Mouse (Mus musculus): Measurements from ENCODE around the gene Mrgprb5. TPM values are rescaled to one million over a fixed set of nuclear protein-coding genes. Genes with fewer than 3 reads are reported as not detected.
"Not testable (repeated sequence)": the region's sequence is repeated elsewhere in the genome, so short reads cannot be mapped to it uniquely, and the experiment has no call there.

The Mrgprb5 gene
- total RNA-seq (2014; rRNA removed) (not detected in 2 replicates), polyA plus RNA-seq (2015; fragmentation: Nextera tagmentation; extraction: Ambion mirVana) (not detected in 2 replicates)

DNA sequence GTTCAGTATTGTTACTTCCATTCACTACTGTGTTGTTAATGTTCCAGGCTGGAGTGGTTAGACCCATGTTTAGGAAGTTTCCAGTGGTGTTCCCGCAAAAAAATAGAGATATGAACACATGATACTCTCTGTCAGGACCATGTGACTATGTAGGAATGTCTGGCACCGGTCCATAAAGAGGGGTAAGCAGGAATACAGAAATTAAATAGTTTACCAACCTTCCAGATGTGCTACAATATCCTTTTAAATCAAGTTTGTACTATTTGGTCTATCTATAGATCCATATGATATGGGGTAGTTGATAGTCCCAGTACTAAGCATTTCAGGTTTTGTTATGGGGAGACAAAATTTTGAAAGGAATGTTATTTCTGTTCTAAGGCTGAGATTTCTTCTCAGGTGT, at the start of gene Mrgprb5:
Gene Mrgprb5 (minus strand): TSS at position 101 of the 400 bp plus-strand sequence.
- no peak within 1 kb of the TSS for H3K4me2 ChIP-seq (ENCODE audit: low read depth)
- WGBS: 77% methylated on average over 2 of the region's 2 CpGs
- H3K4me3 ChIP-seq (ENCODE audit: low read depth, low read length): no peak within 1 kb of the TSS
- H3K9ac ChIP-seq: no peak within 1 kb of the TSS
- no peak for ATAC-seq
- no peaks in the 10 kb centered on the region for H3K36me3 ChIP-seq (ENCODE audit: insufficient read depth)
- no peaks in the 10 kb centered on the region for H3K4me1 ChIP-seq (ENCODE audit: insufficient read depth)
- no peak for DNase-seq
- no peak for TF ChIP-seq CTCF (IDR thresholded peaks at IDR 0.05; ENCODE audit: low read depth)
- no peaks in the 10 kb centered on the region for H3K27me3 ChIP-seq (ENCODE audit: insufficient read depth, low read length)
- no peak within 1 kb of the TSS for H3K27ac ChIP-seq (ENCODE audit: low read depth, low read length)
- H3K9me3 ChIP-seq (ENCODE audit: low read length): no peaks in the 10 kb centered on the region

DNA sequence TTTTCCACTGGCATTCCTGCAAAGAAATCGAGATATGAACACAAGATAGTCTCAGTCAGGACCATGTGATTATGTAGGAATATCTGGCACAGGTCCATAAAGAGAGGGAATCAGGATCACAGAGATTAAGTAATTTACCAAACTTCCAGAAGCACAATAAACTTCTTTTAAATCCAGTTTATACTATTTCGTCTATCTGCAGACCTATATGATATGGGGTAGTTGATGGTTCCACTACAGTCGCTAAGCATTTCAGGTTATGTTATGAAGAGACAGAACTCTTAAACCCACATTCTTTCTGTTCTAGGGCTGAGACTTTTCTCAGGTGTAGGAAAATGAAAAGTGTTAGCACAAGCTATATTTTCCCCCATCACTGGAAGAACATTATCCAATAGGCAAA, 30.4 kb upstream of the Mrgprb5 start, which contains the start of gene Mrgprb4:
Gene Mrgprb4 (minus strand): TSS at position 101 of the 400 bp plus-strand sequence.
- H3K4me1 ChIP-seq (ENCODE audit: insufficient read depth): no peaks in the 10 kb centered on the region
- H3K9me3 ChIP-seq (ENCODE audit: low read length): 0 out of 2 replicates have a peak, but pooled peaks cover 4% of the 10 kb centered on the region
- no peaks in the 10 kb centered on the region for H3K36me3 ChIP-seq (ENCODE audit: insufficient read depth)
- no peak within 1 kb of the TSS for H3K9ac ChIP-seq
- WGBS: 85% methylated on average over 3 of the region's 3 CpGs
- DNase-seq (no peak), ATAC-seq (no peak)
- H3K4me2 ChIP-seq (ENCODE audit: low read depth): no peak within 1 kb of the TSS
- no peak for TF ChIP-seq CTCF (IDR thresholded peaks at IDR 0.05; ENCODE audit: low read depth)
- no peak within 1 kb of the TSS for H3K27ac ChIP-seq (ENCODE audit: low read depth, low read length)
- H3K4me3 ChIP-seq (ENCODE audit: low read depth, low read length): no peak within 1 kb of the TSS
- no peaks in the 10 kb centered on the region for H3K27me3 ChIP-seq (ENCODE audit: insufficient read depth, low read length)

DNA sequence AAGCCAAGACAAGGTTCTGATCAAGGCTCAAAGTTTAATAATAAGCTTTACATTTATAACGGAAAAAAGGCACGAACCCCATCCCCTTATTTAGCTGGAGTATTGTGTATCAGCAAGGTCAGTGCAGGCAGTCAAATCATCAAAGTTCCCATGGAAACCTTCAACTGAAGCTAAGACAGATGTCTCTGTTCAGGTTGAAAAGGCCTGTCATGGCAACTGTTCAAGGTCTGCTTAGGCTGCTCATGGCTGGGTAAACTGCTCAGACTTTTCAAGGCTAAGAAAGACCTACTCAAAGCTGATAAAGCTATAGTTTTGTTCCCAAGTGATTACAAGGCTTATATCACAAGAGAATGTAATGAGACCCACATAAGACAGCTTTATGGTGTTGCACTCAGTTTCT, 1.3 kb downstream of the Mrgprb5 start:
- Histone ChIP-seq H3K27me3 (ENCODE audit: insufficient read depth, low read length) (no peaks in the 10 kb centered on the region), H3K36me3 (ENCODE audit: insufficient read depth) (no peaks in the 10 kb centered on the region), H3K27ac (ENCODE audit: low read depth, low read length) (no peak overlapping the region), H3K4me1 (ENCODE audit: insufficient read depth) (no peaks in the 10 kb centered on the region), H3K9ac (no peak overlapping the region), H3K9me3 (ENCODE audit: low read length) (no peaks in the 10 kb centered on the region), H3K4me3 (ENCODE audit: low read depth, low read length) (no peak overlapping the region), H3K4me2 (ENCODE audit: low read depth) (no peak overlapping the region)
- 56% methylated on average over 2 of the region's 2 CpGs for WGBS
- TF ChIP-seq CTCF (IDR thresholded peaks at IDR 0.05; ENCODE audit: low read depth): no peak
- ATAC-seq: no peak
- no peak for DNase-seq

DNA sequence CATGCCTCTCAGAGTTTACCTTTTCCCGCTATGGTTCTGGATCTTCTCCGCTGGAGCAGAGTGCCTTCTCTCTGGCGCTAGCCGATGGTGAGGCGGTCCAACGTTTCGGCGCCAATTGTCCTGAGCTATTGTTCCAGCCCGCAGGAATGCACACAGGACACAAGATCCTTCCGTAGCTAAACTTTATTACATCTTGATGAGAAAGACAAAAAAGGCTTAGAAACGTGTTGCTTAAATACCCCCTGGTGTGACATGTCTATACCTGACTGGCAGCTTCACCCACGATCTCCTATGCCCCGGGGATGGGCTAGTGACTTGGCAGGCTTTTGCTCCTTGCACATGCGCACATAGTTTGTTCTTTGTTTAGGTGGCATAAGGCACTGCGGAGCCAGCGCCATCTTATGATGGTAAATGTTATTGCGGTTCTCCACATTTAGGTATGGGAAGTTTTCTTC, 30.5 kb downstream of the Mrgprb5 start:
- WGBS: 2% methylated on average over 17 of the region's 17 CpGs
- DNase-seq: peak; percentile 93
- H3K4me1 ChIP-seq (ENCODE audit: insufficient read depth): no peaks in the 10 kb centered on the region
- no peaks in the 10 kb centered on the region for H3K27me3 ChIP-seq (ENCODE audit: insufficient read depth, low read length)
- peak; percentile 79 for ATAC-seq
- peak overlapping the region; percentile 90 for H3K9ac ChIP-seq
- H3K9me3 ChIP-seq (ENCODE audit: low read length): no peaks in the 10 kb centered on the region
- peak overlapping the region; percentile 79 for H3K27ac ChIP-seq (ENCODE audit: low read depth, low read length)
- H3K4me3 ChIP-seq (ENCODE audit: low read depth, low read length): peak overlapping the region; percentile 45
- peak; percentile 72 for TF ChIP-seq CTCF (IDR thresholded peaks at IDR 0.05; ENCODE audit: low read depth)
- H3K4me2 ChIP-seq (ENCODE audit: low read depth): peak overlapping the region; percentile 83
- no peaks in the 10 kb centered on the region for H3K36me3 ChIP-seq (ENCODE audit: insufficient read depth)

DNA sequence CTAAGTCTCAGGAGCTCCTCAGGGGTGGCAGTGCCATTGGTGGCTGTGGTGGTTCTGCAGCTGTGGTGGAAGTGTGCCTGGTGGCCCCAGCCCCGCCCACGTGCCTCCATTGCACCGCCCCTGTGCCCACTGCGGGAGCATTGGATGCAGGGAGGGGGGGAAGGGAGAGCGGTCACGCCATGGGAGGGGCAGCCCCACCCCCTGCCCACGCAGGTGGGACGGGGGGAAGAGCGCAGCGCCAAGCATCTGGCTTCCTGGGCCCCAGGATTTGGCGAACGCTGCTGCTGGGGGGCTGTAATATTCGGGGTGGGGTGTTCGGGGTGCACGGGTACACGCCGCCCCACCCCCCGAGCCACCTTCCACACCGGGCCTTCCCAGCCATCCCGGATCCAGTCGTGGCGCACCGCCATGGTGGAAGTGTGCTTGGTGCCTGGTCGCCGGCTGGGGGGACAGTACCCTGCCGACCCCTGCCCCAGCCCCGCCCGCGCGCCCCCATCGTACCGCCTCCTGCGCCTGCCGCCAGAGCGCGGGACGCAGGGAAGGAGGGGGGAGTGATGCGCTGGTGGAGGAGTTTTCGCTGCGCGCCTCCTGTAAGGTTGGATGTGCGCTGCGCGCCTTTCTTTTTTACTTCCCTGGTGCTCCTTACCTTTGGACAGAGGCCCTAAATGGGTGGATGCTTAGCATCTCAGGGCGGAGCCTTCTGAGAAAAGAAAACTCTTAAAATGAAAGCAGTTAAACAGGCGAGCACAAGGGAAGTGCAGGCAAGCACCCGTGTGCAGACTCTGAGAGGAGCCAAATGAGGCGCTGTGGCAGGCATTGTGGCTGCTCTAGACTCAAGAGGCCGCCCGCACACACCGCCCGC, 31.4 kb downstream of the Mrgprb5 start:
- peak; percentile 97 for ATAC-seq
- Histone ChIP-seq H3K4me2 (ENCODE audit: low read depth) (peak overlapping the region; percentile 83), H3K9ac (peak overlapping the region; percentile 90), H3K9me3 (ENCODE audit: low read length) (no peaks in the 10 kb centered on the region), H3K4me1 (ENCODE audit: insufficient read depth) (no peaks in the 10 kb centered on the region), H3K27ac (ENCODE audit: low read depth, low read length) (peak overlapping the region; percentile 79), H3K36me3 (ENCODE audit: insufficient read depth) (no peaks in the 10 kb centered on the region), H3K27me3 (ENCODE audit: insufficient read depth, low read length) (no peaks in the 10 kb centered on the region), H3K4me3 (ENCODE audit: low read depth, low read length) (peak overlapping the region; percentile 45)
- peak; percentile 54 for TF ChIP-seq CTCF (IDR thresholded peaks at IDR 0.05; ENCODE audit: low read depth)
- under 1% methylated on average over 47 of the region's 52 CpGs for WGBS
- peak; percentile 89 for DNase-seq

DNA sequence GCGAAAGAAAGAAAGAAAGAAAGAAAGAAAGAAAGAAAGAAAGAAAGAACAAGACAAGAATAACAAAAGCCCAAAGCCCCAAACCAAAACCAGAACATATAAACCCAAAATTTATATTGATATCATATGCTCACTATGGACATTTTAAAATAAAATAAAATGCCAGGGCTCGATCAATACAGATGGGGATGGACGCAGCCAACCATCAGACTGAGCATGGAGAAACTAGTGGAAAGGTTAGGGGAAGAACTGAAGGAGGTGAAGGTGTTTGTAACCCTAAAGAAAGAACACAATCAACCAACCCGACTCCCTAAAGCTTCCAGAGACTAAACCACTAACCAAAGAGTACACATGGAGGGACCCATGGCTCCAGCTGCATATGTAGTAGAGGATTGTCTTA, 36.1 kb downstream of the Mrgprb5 start:
- TF ChIP-seq CTCF (IDR thresholded peaks at IDR 0.05; ENCODE audit: low read depth): no peak
- Histone ChIP-seq H3K9me3 (ENCODE audit: low read length) (no peaks in the 10 kb centered on the region), H3K4me2 (ENCODE audit: low read depth) (no peak overlapping the region), H3K36me3 (ENCODE audit: insufficient read depth) (no peaks in the 10 kb centered on the region), H3K27ac (ENCODE audit: low read depth, low read length) (no peak overlapping the region), H3K9ac (no peak overlapping the region), H3K4me3 (ENCODE audit: low read depth, low read length) (no peak overlapping the region), H3K27me3 (ENCODE audit: insufficient read depth, low read length) (no peaks in the 10 kb centered on the region), H3K4me1 (ENCODE audit: insufficient read depth) (no peaks in the 10 kb centered on the region)
- 68% methylated on average over 4 of the region's 4 CpGs for WGBS
- ATAC-seq: no peak
- DNase-seq: no peak

DNA sequence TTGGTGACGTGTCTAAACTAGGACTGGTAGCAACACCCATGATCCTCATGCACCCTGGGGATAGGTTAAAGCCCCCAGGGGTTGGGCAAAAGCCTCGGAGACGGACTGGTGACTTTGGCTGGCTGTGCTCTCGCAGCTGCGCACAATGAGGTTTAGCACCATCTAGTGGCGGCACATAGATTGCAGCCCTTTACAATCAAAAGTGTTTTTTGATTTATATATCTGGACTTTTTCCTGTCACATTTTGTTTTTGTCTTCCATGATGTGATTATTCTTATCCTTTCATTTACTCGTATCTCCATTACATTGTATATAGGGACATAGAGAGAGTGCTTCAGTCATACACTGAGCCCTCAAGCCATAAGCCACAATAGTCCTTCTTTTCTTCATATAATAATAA, 36.6 kb downstream of the Mrgprb5 start:
- H3K4me1 ChIP-seq (ENCODE audit: insufficient read depth); H3K27me3 ChIP-seq (ENCODE audit: insufficient read depth, low read length); H3K9me3 ChIP-seq (ENCODE audit: low read length); H3K9ac ChIP-seq; H3K36me3 ChIP-seq (ENCODE audit: insufficient read depth); H3K27ac ChIP-seq (ENCODE audit: low read depth, low read length): not testable (repeated sequence)
- H3K4me2 ChIP-seq (ENCODE audit: low read depth): peak overlapping the region; percentile 56
- ATAC-seq: peak; percentile 58
- DNase-seq: peak; percentile 37
- H3K4me3 ChIP-seq (ENCODE audit: low read depth, low read length): peak overlapping the region; percentile 30; the same call in 1 of the 2 replicates
- TF ChIP-seq CTCF (IDR thresholded peaks at IDR 0.05; ENCODE audit: low read depth): peak; percentile 50
- WGBS: 0% methylated on average over 4 of the region's 7 CpGs

DNA sequence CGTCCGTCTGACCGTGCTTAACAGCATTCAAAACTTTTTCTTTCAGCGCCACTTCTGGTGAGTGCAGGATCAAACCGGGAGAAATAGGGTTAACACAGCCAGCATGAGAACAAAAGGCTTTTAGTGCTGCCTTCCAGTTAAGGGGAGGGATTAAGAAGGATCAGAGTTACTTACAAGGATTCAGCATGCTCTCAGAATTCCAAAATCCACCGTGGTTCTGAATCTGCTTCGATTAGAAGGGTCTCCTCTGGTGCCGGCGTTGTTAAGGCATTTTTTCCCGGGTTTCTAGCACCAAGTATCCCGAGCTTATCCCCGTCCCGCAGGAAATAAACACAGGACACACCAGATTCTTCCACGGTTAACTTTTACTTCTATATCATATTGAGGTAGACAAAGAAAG, 37.0 kb downstream of the Mrgprb5 start:
- H3K9me3 ChIP-seq (ENCODE audit: low read length); ATAC-seq; H3K27me3 ChIP-seq (ENCODE audit: insufficient read depth, low read length); H3K36me3 ChIP-seq (ENCODE audit: insufficient read depth); H3K4me1 ChIP-seq (ENCODE audit: insufficient read depth): not testable (repeated sequence)
- Histone ChIP-seq H3K27ac (ENCODE audit: low read depth, low read length) (peak overlapping the region; percentile 45; the same call in 1 of the 2 replicates), H3K9ac (0 out of 2 replicates have a peak overlapping the region, but pooled peaks have one; percentile 25), H3K4me3 (ENCODE audit: low read depth, low read length) (peak overlapping the region; percentile 30), H3K4me2 (ENCODE audit: low read depth) (peak overlapping the region; percentile 56)
- under 1% methylated on average over 11 of the region's 14 CpGs for WGBS
- peak; percentile 51 for DNase-seq
